Mouse (Mus musculus) hindlimb bud, embryonic 11.5 days (tissue): ENCODE data around the gene Usp7.

Source experiments
- DNase-seq: peaks from one replicate; pipeline ENCODE4 v3.0.0-alpha.2; 2012; ENCODE audit warnings: low read depth, low spot score; ENCODE audit errors: extremely low spot score

The Usp7 gene

GRCm38 (mm10) chr16:8791949-8792557 is at the start of gene Usp7:
Usp7 (minus strand) TSS chr16:8792308.
- no peak for DNase-seq

GRCm38 (mm10) chr16:8840557-8840956 is 48.4 kb upstream of the Usp7 start:
- DNase-seq = no peak

GRCm38 (mm10) chr16:8838921-8839320 is 46.8 kb upstream of the Usp7 start:
- DNase-seq = no peak

- no peak for DNase-seq
Measured at GRCm38 (mm10) chr16:8837595-8837994, 45.5 kb upstream of the Usp7 start.

GRCm38 (mm10) chr16:8836876-8837275 is 44.8 kb upstream of the Usp7 start:
- DNase-seq = no peak

- DNase-seq = no peak
Measured at GRCm38 (mm10) chr16:8831241-8831640, 39.1 kb upstream of the Usp7 start.

- DNase-seq = no peak
Measured at GRCm38 (mm10) chr16:8830431-8831211, 38.5 kb upstream of the Usp7 start.

- peak; percentile 97 for DNase-seq
Measured at GRCm38 (mm10) chr16:8829564-8830359, 37.7 kb upstream of the Usp7 start, which contains the start of gene 1810013L24Rik. 1810013L24Rik (plus strand) TSS chr16:8830100.

GRCm38 (mm10) chr16:8828636-8829563 is 36.8 kb upstream of the Usp7 start:
- no peak for DNase-seq

GRCm38 (mm10) chr16:8827366-8827765 is 35.3 kb upstream of the Usp7 start:
- DNase-seq = no peak

- no peak for DNase-seq
Measured at GRCm38 (mm10) chr16:8823661-8824060, 31.6 kb upstream of the Usp7 start.

- DNase-seq = no peak
Measured at GRCm38 (mm10) chr16:8822586-8822985, 30.5 kb upstream of the Usp7 start.

GRCm38 (mm10) chr16:8821429-8821828 is 29.3 kb upstream of the Usp7 start:
- no peak for DNase-seq

- no peak for DNase-seq
Measured at GRCm38 (mm10) chr16:8817872-8818271, 25.8 kb upstream of the Usp7 start.

GRCm38 (mm10) chr16:8810399-8811127 is 18.5 kb upstream of the Usp7 start:
- no peak for DNase-seq

- no peak for DNase-seq
Measured at GRCm38 (mm10) chr16:8806703-8807102, 14.6 kb upstream of the Usp7 start.

GRCm38 (mm10) chr16:8795906-8796305 is 3.8 kb upstream of the Usp7 start:
- DNase-seq = no peak

GRCm38 (mm10) chr16:8794952-8795351 is 2.8 kb upstream of the Usp7 start:
- DNase-seq = no peak

- DNase-seq = no peak
Measured at GRCm38 (mm10) chr16:8790886-8791285, 1.2 kb downstream of the Usp7 start.

- DNase-seq = no peak
Measured at GRCm38 (mm10) chr16:8784753-8785152, 7.4 kb downstream of the Usp7 start.
